Mouse (Mus musculus) brown adipose tissue, adult 24 weeks (tissue): ENCODE data around the gene Mab21l3. TPM values are rescaled to one million over a fixed set of nuclear protein-coding genes. Genes with fewer than 3 reads are reported as not detected.

Source experiments
- polyA plus RNA-seq: library from polyadenylated mRNA; stranded (reverse); fragments of >200 nt; gene quantifications from 2 replicates; pipeline ENCODE4 v1.2.4, GENCODE M21; 2012; ENCODE audit not compliant: missing spikeins, insufficient read depth, insufficient read length

The Mab21l3 gene
- polyA plus RNA-seq, 1 experiment: not detected

Other genes with a start within 250 kb of the Mab21l3 start
- gene Atp1a1, start 244.3 kb downstream of the Mab21l3 start, polyA plus RNA-seq: 26.7 and 27.0 TPM in 2 replicates
- 3.3 and 5.0 TPM in 2 replicates for gene Slc22a15, start 75.5 kb upstream of the Mab21l3 start, polyA plus RNA-seq
- gene Nhlh2, start 161.1 kb upstream of the Mab21l3 start, polyA plus RNA-seq: not detected in 2 replicates
- 2.3 and 4.1 TPM in 2 replicates for gene Casq2, start 237.5 kb upstream of the Mab21l3 start, polyA plus RNA-seq